Mouse (Mus musculus) stomach, embryonic 15.5 days (tissue): ENCODE data around the gene Gdpgp1. TPM values are rescaled to one million over a fixed set of nuclear protein-coding genes. Genes with fewer than 3 reads are reported as not detected.
A peak's percentile ranks its signal among the peaks of the same experiment; 100 is the strongest.

Source experiments
- ATAC-seq: fragments of 200-750 bp; cut with Nextera tagmentation; 2 replicates; pipeline ENCODE4 v1.8.0; 2017; ENCODE audit warnings: low read depth, moderate number of reproducible peaks, moderate TSS enrichment; ENCODE audit not compliant: insufficient read depth, low FRiP score
- H3K27ac ChIP-seq: fragments of 300-500 bp; sonication (generic); 2 replicates; pipeline ENCODE4 v1.5.1; 2015; ENCODE audit warnings: mild to moderate bottlenecking, inconsistent platforms
- H3K27me3 ChIP-seq: fragments of 300-500 bp; sonication (generic); replicated peaks from 2 replicates; pipeline ENCODE4 v1.6.1; 2015; ENCODE audit warnings: inconsistent platforms
- H3K36me3 ChIP-seq: fragments of 300-500 bp; sonication (generic); 2 replicates; pipeline ENCODE4 v1.6.1; 2015; ENCODE audit warnings: inconsistent platforms
- H3K4me1 ChIP-seq: fragments of 300-500 bp; sonication (generic); 2 replicates; pipeline ENCODE4 v1.6.1; 2015; ENCODE audit warnings: inconsistent platforms
- H3K4me2 ChIP-seq: fragments of 300-500 bp; sonication (generic); 2 replicates; pipeline ENCODE4 v1.6.1; 2015; ENCODE audit warnings: mild to moderate bottlenecking, inconsistent platforms
- H3K4me3 ChIP-seq: fragments of 300-500 bp; sonication (generic); replicated peaks from 2 replicates; pipeline ENCODE4 v1.5.1; 2015; ENCODE audit warnings: inconsistent platforms
- H3K9ac ChIP-seq: fragments of 300-500 bp; sonication (generic); 2 replicates; pipeline ENCODE4 v1.6.1; 2015; ENCODE audit warnings: inconsistent platforms
- H3K9me3 ChIP-seq: fragments of 300-500 bp; sonication (generic); 2 replicates; pipeline ENCODE4 v1.6.1; 2016; ENCODE audit warnings: inconsistent platforms
- WGBS: fragments of 180-500 bp; shearing (Covaris S2); methylation state at CpG from one replicate; pipeline ENCODE4 v1.1.7; 2015; 5-methylcytosine and 5-hydroxymethylcytosine counted together
- polyA plus RNA-seq: library from polyadenylated mRNA; unstranded; fragments of >200 nt; fragmentation: Nextera tagmentation; extraction: Ambion mirVana; gene quantifications from 2 replicates; pipeline ENCODE4 v1.2.1, GENCODE M21; 2015

The Gdpgp1 gene
- polyA plus RNA-seq, 1 experiment from 2014 or later, result 5.2 TPM

GRCm38 (mm10) chr7:80210982-80211381 lies 21.7 kb upstream of the Gdpgp1 start:
- no peak overlapping the region for H3K27ac ChIP-seq
- H3K4me1 ChIP-seq, result peaks cover 38% of the 10 kb centered on the region
- no peaks in the 10 kb centered on the region for H3K27me3 ChIP-seq
- no peaks in the 10 kb centered on the region for H3K9me3 ChIP-seq
- no peak overlapping the region for H3K4me2 ChIP-seq
- ATAC-seq, result no peak
- H3K4me3 ChIP-seq, result no peak overlapping the region
- H3K9ac ChIP-seq, result no peak overlapping the region
- H3K36me3 ChIP-seq, result peaks cover 8% of the 10 kb centered on the region; the same call in 1 of the 2 replicates
- 82% methylated on average over 4 of the region's 4 CpGs for WGBS

GRCm38 (mm10) chr7:80213604-80214003 lies 19.1 kb upstream of the Gdpgp1 start:
- WGBS, result 90% methylated on average over 7 of the region's 7 CpGs
- no peak for ATAC-seq
- H3K4me3 ChIP-seq, result no peak overlapping the region
- no peaks in the 10 kb centered on the region for H3K9me3 ChIP-seq
- H3K27me3 ChIP-seq, result no peaks in the 10 kb centered on the region
- H3K9ac ChIP-seq, result no peak overlapping the region
- peaks cover 23% of the 10 kb centered on the region for H3K36me3 ChIP-seq
- no peak overlapping the region for H3K27ac ChIP-seq
- H3K4me2 ChIP-seq, result no peak overlapping the region
- peaks cover 13% of the 10 kb centered on the region for H3K4me1 ChIP-seq

- Histone ChIP-seq H3K4me2 (no peak overlapping the region), H3K27me3 (no peaks in the 10 kb centered on the region), H3K4me1 (peaks cover 5% of the 10 kb centered on the region; the same call in 1 of the 2 replicates), H3K4me3 (no peak overlapping the region), H3K36me3 (peaks cover 31% of the 10 kb centered on the region), H3K27ac (no peak overlapping the region), H3K9ac (no peak overlapping the region), H3K9me3 (no peaks in the 10 kb centered on the region)
- ATAC-seq, result no peak
- WGBS, result 86% methylated on average over 8 of the region's 8 CpGs
These were observed 18.2 kb upstream of the Gdpgp1 start for GRCm38 (mm10) chr7:80214459-80214858.

DNA sequence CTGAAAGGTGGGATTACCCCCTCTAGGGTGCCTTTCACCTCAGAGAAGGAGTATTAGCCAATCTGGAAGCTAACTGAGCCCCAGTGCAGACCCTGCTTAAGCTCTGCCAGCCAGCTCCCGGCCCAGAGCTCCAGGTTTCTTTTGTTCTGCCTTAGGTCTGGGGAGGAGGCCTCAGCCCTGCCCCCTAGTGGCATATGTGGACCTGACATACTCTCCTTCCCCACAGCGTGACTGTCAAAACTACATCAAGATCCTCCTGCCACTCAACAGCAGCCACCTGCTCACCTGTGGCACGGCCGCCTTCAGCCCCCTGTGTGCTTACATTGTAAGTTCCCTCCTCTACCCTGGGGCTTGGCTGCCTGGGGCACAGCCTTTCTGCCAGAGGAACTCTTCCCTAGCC lies 17.3 kb upstream of the Gdpgp1 start:
- Histone ChIP-seq H3K4me2 (no peak overlapping the region), H3K27me3 (no peaks in the 10 kb centered on the region), H3K9me3 (no peaks in the 10 kb centered on the region), H3K4me1 (0 out of 2 replicates have a peak, but pooled peaks cover 2% of the 10 kb centered on the region), H3K4me3 (no peak overlapping the region), H3K9ac (no peak overlapping the region), H3K36me3 (peaks cover 40% of the 10 kb centered on the region), H3K27ac (peak overlapping the region; percentile 13; the same call in 1 of the 2 replicates)
- ATAC-seq, result peak; percentile 66
- 25% methylated on average over 4 of the region's 4 CpGs for WGBS

DNA sequence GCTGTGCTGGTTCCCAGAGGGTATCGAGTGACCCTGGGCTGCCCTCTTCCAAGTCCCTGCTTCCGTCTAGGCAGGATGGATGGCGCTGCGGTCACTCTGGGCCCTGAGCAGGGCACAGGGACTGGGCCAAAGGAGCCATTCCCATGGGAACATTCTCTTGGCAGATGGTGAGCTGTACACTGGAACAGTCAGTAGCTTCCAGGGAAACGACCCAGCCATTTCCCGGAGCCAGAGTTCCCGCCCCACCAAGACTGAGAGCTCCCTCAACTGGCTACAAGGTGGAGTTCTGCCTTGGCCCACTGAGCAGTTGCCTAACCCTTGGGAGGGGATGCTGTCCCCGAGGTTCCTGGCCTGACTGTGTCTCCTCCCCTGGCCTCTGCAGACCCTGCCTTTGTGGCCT lies 16.1 kb upstream of the Gdpgp1 start:
- Histone ChIP-seq H3K36me3 (peaks cover 51% of the 10 kb centered on the region), H3K9me3 (no peaks in the 10 kb centered on the region), H3K27ac (no peak overlapping the region), H3K9ac (no peak overlapping the region), H3K27me3 (no peaks in the 10 kb centered on the region), H3K4me2 (no peak overlapping the region), H3K4me1 (0 out of 2 replicates have a peak, but pooled peaks cover 2% of the 10 kb centered on the region), H3K4me3 (no peak overlapping the region)
- ATAC-seq, result no peak
- 79% methylated on average over 8 of the region's 8 CpGs for WGBS

DNA sequence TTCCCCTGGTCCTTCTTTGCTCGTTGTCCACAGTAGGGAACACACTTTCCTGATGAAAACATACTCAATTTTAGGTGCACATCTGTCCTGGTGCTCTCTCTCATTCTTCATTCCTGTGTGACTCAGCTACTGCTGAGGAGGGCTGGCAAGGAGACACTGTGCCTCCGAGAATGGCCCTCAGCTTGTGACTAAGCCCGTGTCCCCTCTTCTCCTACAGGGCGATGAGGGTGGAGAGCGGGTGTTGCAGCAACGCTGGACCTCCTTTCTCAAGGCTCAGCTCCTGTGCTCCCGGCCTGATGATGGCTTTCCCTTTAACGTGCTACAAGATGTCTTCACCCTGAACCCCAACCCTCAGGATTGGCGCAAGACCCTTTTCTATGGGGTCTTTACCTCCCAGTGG lies 14.0 kb upstream of the Gdpgp1 start:
- H3K27me3 ChIP-seq, result no peaks in the 10 kb centered on the region
- H3K9ac ChIP-seq, result no peak overlapping the region
- 93% methylated on average over 9 of the region's 9 CpGs for WGBS
- no peak overlapping the region for H3K4me2 ChIP-seq
- no peaks in the 10 kb centered on the region for H3K9me3 ChIP-seq
- ATAC-seq, result no peak
- peaks cover 58% of the 10 kb centered on the region for H3K36me3 ChIP-seq
- 0 out of 2 replicates have a peak, but pooled peaks cover 2% of the 10 kb centered on the region for H3K4me1 ChIP-seq
- H3K27ac ChIP-seq, result no peak overlapping the region
- no peak overlapping the region for H3K4me3 ChIP-seq

- Histone ChIP-seq H3K9ac (no peak overlapping the region), H3K4me2 (no peak overlapping the region), H3K27ac (no peak overlapping the region), H3K27me3 (no peaks in the 10 kb centered on the region), H3K9me3 (no peaks in the 10 kb centered on the region), H3K4me1 (no peaks in the 10 kb centered on the region), H3K36me3 (peaks cover 75% of the 10 kb centered on the region), H3K4me3 (no peak overlapping the region)
- no peak for ATAC-seq
- WGBS, result 93% methylated on average over 9 of the region's 9 CpGs
These were observed 12.3 kb upstream of the Gdpgp1 start for GRCm38 (mm10) chr7:80220237-80220797.

- H3K36me3 ChIP-seq, result peaks cover 68% of the 10 kb centered on the region
These were observed 11.4 kb upstream of the Gdpgp1 start for GRCm38 (mm10) chr7:80221179-80221750.

DNA sequence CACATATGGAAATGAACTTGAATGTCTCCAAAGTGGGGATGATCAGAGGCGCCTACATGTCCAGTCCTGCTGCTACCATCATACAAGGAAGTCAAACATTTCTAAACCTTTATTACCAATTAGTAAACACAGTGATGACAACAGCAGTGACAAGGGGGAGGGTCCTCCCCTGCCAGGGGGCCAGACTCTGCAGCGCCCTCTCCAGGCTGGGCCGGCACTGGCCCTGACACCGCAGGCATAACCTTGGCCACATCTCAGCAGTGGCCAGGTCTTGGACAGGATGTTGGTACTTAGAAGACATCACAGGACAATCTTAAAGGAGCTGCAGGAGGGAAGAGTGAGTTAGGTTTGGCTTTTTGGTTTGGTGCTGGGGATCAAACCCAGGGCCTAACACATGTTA lies 5.6 kb upstream of the Gdpgp1 start:
- H3K27me3 ChIP-seq, result no peaks in the 10 kb centered on the region
- no peak overlapping the region for H3K4me3 ChIP-seq
- peaks cover 33% of the 10 kb centered on the region for H3K36me3 ChIP-seq
- no peak overlapping the region for H3K4me2 ChIP-seq
- H3K9me3 ChIP-seq, result no peaks in the 10 kb centered on the region
- no peak overlapping the region for H3K27ac ChIP-seq
- 92% methylated on average over 4 of the region's 4 CpGs for WGBS
- H3K4me1 ChIP-seq, result peaks cover 10% of the 10 kb centered on the region; the same call in 1 of the 2 replicates
- no peak overlapping the region for H3K9ac ChIP-seq
- ATAC-seq, result no peak

More at GRCm38 (mm10) chr7:80221179-80221750, 11.4 kb upstream of the Gdpgp1 start:
- H3K9ac ChIP-seq, result no peak overlapping the region
- no peaks in the 10 kb centered on the region for H3K4me1 ChIP-seq
- WGBS, result 82% methylated on average over 4 of the region's 4 CpGs
- no peak for ATAC-seq
- H3K4me3 ChIP-seq, result no peak overlapping the region
- H3K9me3 ChIP-seq, result no peaks in the 10 kb centered on the region
- H3K27ac ChIP-seq, result no peak overlapping the region
- H3K27me3 ChIP-seq, result no peaks in the 10 kb centered on the region
- H3K4me2 ChIP-seq, result no peak overlapping the region

- Histone ChIP-seq H3K36me3 (peaks cover 13% of the 10 kb centered on the region; the same call in 1 of the 2 replicates), H3K9me3 (no peaks in the 10 kb centered on the region), H3K4me2 (no peak overlapping the region), H3K9ac (no peak overlapping the region), H3K4me1 (peaks cover 16% of the 10 kb centered on the region), H3K27ac (no peak overlapping the region), H3K27me3 (no peaks in the 10 kb centered on the region), H3K4me3 (no peak overlapping the region)
- WGBS, result 66% methylated on average over 6 of the region's 6 CpGs
- no peak for ATAC-seq
These were observed 2.5 kb upstream of the Gdpgp1 start for GRCm38 (mm10) chr7:80230196-80230595.

DNA sequence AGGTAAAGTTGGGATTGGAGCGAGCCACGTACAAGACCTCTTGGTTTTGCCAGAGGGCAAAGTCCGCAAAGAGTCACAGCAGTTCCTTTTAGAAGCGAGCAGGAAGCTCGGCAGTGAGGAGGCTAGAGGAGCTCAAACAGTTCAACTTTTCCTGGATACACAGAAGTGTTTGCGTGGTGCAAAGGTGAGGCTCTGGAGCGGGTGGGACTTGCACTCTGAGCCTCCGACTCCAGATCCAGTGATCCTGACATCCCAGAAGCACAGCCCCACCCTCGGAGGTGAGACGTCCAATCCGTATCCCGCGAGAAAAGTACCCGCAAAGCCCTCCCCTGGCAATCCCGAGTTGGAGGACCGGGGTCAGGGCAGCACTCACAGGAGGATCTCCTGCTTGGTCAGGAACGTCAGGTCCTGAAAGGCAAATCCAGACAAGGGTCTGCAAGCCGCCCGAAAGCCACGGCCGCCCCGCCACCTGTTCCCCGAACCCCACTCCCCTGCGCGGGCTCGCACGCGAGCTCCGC lies 635 bp upstream of the Gdpgp1 start:
- H3K4me2 ChIP-seq, result peak overlapping the region; percentile 70
- H3K27ac ChIP-seq, result peak overlapping the region; percentile 87
- H3K4me3 ChIP-seq, result peak overlapping the region; percentile 80
- no peaks in the 10 kb centered on the region for H3K9me3 ChIP-seq
- WGBS, result under 1% methylated on average over 29 of the region's 29 CpGs
- H3K27me3 ChIP-seq, result no peaks in the 10 kb centered on the region
- H3K9ac ChIP-seq, result peak overlapping the region; percentile 40
- peaks cover 16% of the 10 kb centered on the region for H3K4me1 ChIP-seq
- peak; percentile 36 for ATAC-seq
- H3K36me3 ChIP-seq, result peaks cover 9% of the 10 kb centered on the region; the same call in 1 of the 2 replicates

DNA sequence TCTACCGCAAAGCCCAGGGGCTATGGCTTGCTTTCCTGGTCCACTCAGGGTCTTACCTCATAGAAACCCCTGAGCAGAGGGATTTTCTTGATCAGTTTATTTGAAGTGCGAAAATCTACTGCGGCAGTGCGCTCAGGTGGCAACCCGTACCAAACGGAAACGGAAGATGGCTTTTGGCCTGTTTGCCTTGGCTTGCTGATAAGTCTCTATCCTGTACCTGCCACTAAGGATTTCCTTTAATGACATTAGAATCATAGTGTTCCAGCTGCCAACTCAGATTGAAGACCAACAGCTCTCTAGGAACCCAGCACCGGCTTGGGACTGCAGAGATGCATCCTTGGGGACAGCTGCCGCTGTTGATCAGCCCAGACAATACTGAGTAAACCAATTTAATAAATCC lies 1.1 kb downstream of the Gdpgp1 start:
- Histone ChIP-seq H3K4me3 (peak overlapping the region; percentile 80), H3K27ac (no peak overlapping the region), H3K9ac (no peak overlapping the region), H3K4me2 (peak overlapping the region; percentile 74), H3K9me3 (no peaks in the 10 kb centered on the region), H3K4me1 (peaks cover 16% of the 10 kb centered on the region), H3K36me3 (peaks cover 4% of the 10 kb centered on the region), H3K27me3 (no peaks in the 10 kb centered on the region)
- 67% methylated on average over 9 of the region's 9 CpGs for WGBS
- no peak for ATAC-seq
